Mouse (Mus musculus) kidney, adult 2 months (tissue): ENCODE results near the gene Ceacam19. TPM values are rescaled to one million over a fixed set of nuclear protein-coding genes. Genes with fewer than 3 reads are reported as not detected.

Source experiments
- DNase-seq: peaks from one replicate; pipeline ENCODE4 v3.0.0; 2021
- H3K27ac ChIP-seq: fragments of 200-500 bp; 2 replicates; pipeline ENCODE4 v1.5.1; 2012; ENCODE audit warnings: low read depth, low read length, control low read depth, inconsistent platforms; ENCODE audit not compliant: insufficient read depth
- H3K27me3 ChIP-seq: fragments of 200-500 bp; replicated peaks from 2 replicates; pipeline ENCODE4 v1.6.1; 2012; ENCODE audit warnings: mild to moderate bottlenecking, moderate library complexity, low read length, inconsistent platforms; ENCODE audit not compliant: control insufficient read depth, insufficient read depth
- H3K36me3 ChIP-seq: fragments of 200-500 bp; 2 replicates; pipeline ENCODE4 v1.6.1; 2012; ENCODE audit warnings: mild to moderate bottlenecking, moderate library complexity, low read length, inconsistent platforms; ENCODE audit not compliant: control insufficient read depth, insufficient read depth
- H3K4me1 ChIP-seq: fragments of 200-500 bp; 2 replicates; pipeline ENCODE4 v1.6.1; 2011; ENCODE audit warnings: low read length; ENCODE audit not compliant: control insufficient read depth, insufficient read depth
- H3K4me3 ChIP-seq: fragments of 200-500 bp; 2 replicates; pipeline ENCODE4 v1.5.1; 2011; ENCODE audit warnings: mild to moderate bottlenecking, low read depth, low read length, control low read depth; ENCODE audit not compliant: insufficient read depth
- CTCF ChIP-seq: fragments of 200-500 bp; conservative IDR thresholded peaks from 2 replicates; pipeline ENCODE4 v1.5.1; 2011; ENCODE audit warnings: low read depth, mild to moderate bottlenecking, control low read depth, low read length, moderate library complexity, mixed read lengths; ENCODE audit not compliant: insufficient read depth, insufficient read length
- POLR2A ChIP-seq: fragments of 200-500 bp; IDR thresholded peaks from one replicate; pipeline ENCODE4 v1.6.1; 2011; ENCODE audit warnings: low read depth, low read length, control low read depth
- WGBS: fragments of 180-500 bp; shearing (Covaris S2); methylation state at CpG from one replicate; pipeline ENCODE4 v1.1.7; 2018; 5-methylcytosine and 5-hydroxymethylcytosine counted together
- polyA plus RNA-seq: library from polyadenylated mRNA; depleted of rRNA; stranded (reverse); fragments of >200 nt; gene quantifications from 2 replicates; pipeline ENCODE4 v1.2.3, GENCODE M21; 2012

Gene Ceacam19
- polyA plus RNA-seq, 1 experiment, result 0.25 TPM

DNA sequence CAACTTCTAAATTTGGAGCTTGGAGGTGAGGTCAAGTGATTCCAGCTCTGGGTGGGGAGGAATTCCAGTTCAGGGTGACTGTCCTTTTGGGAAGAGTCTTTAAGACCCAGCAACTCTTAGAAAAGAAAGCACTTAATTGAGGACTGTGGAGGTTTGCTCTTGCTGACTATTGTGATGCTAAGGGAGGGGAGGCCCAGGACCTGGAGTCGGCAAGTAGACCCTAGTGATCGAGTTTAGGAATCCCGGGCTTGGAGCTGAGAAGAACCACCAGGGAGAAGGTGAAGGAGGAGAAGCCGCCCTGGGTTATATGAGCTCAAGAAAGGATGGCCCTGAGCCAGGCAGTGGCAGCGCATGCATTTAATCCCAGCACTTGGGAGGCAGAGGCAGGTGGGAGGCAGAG is 40.7 kb upstream of the Ceacam19 start:
- H3K4me1 ChIP-seq, result no peaks in the 10 kb centered on the region
- H3K27ac ChIP-seq, result peak overlapping the region; percentile 47; the same call in 1 of the 2 replicates

DNA sequence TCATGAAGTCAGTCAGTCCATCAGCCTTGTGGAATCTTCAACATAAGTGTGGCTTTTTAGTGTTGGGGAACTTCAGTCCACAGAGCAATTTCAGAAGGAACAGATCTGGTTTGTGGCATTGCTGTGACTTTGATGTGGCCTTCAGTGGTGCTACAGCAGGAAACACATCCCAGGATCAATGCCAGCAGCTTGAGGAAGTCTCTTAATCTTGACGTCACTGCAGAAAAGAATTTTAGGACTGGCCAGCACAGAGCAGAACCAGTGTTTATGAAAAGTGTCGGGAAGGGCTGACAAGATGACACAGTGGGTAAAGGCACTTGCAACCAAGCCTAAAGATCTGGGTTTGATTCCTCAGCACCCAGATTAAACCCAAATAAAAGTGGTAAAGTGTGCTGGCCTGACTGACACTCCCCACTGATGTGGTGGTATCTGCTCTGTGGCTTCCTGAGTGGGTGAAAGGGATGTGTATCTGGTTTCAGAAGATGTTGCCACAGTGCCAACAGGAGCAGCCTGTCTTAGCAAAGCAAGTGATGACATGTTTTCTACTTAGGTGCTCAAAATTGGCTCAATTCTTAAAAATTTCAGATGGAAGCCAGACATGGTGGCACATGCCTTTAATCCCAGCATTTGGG is 39.2 kb upstream of the Ceacam19 start:
- H3K4me1 ChIP-seq, result no peaks in the 10 kb centered on the region
- H3K36me3 ChIP-seq, result no peaks in the 10 kb centered on the region
- TF ChIP-seq CTCF (no peak), POLR2A (no peak)
- H3K27ac ChIP-seq, result peak overlapping the region; percentile 35; the same call in 1 of the 2 replicates
- no peaks in the 10 kb centered on the region for H3K27me3 ChIP-seq
- 49% methylated on average over 2 of the region's 2 CpGs for WGBS
- H3K4me3 ChIP-seq, result no peak overlapping the region
- DNase-seq, result peak; percentile 74

More for the DNA sequence above, 40.7 kb upstream of the Ceacam19 start:
- H3K36me3 ChIP-seq, result no peaks in the 10 kb centered on the region
- no peaks in the 10 kb centered on the region for H3K27me3 ChIP-seq
- DNase-seq, result peak; percentile 47
- no peak overlapping the region for H3K4me3 ChIP-seq
- TF ChIP-seq POLR2A, result no peak
- no peak for TF ChIP-seq CTCF
- WGBS, result 66% methylated on average over 5 of the region's 5 CpGs

DNA sequence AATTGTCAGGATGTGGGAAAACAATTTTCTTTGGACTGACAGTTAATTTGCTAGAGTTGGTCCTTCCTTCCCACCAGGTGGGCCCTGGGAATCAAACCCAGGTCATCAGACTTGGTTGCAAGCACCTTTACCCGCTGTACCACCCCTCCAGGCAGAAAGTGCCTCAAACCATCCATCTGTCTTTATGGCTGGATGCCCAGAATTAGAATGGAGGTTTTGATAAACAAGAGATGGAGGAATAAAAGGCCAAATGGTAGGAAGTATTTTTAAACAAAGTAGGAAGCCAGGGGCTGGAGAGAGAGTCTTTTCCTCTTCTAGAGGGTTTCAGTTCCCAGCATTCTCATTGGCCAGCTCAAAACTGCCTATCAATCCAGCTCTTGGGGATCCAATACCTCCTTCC is 37.6 kb upstream of the Ceacam19 start:
- TF ChIP-seq CTCF, result no peak
- TF ChIP-seq POLR2A, result no peak
- no peaks in the 10 kb centered on the region for H3K36me3 ChIP-seq
- H3K27ac ChIP-seq, result no peak overlapping the region
- H3K4me3 ChIP-seq, result no peak overlapping the region
- no peaks in the 10 kb centered on the region for H3K27me3 ChIP-seq
- 77% methylated on average over 1 of the region's 1 CpGs for WGBS
- DNase-seq, result no peak
- H3K4me1 ChIP-seq, result no peaks in the 10 kb centered on the region

DNA sequence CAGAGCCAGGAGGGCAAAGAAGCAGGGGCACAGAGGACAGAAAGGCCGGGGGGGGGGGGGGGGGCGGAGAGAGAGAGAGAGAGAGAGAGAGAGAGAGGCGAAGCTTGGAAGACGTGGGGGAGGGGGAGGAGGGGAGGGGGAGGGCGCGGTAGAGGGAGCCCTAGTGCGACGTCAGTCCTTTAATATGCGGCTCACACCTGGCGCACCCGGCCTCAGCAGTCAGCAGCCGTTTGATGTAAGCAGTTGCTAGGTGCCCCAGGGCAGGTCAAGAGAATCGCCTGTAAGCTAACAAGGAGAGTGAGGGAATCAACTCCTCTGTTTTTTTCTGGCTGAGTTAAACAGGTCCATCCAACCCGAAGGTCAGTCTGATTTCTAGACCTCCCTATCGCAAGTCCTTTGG is 36.0 kb upstream of the Ceacam19 start:
- DNase-seq, result peak; percentile 40
- TF ChIP-seq POLR2A (no peak), CTCF (no peak)
- H3K36me3 ChIP-seq, result no peaks in the 10 kb centered on the region
- WGBS, result 29% methylated on average over 11 of the region's 15 CpGs
- no peak overlapping the region for H3K27ac ChIP-seq
- no peaks in the 10 kb centered on the region for H3K27me3 ChIP-seq
- H3K4me3 ChIP-seq, result no peak overlapping the region
- no peaks in the 10 kb centered on the region for H3K4me1 ChIP-seq

DNA sequence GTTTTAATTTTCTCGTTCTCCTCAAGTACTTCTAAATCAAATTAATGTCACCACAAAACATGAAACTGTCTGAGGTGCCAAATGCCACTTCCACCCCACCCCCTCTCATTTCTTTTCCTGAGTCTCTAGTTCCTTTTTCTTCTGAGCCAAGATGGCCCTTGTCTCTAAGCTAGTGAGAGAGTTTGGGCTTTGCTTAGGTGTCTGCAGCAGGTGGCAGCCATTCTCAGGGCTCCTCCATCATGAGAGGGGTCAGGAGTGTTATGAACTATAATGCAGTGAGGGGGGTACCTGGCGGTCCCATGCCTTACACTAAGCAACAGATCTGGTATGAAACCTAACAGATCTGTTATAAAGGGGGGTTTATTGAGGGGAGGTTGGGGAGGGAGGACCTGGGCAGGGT is 35.6 kb upstream of the Ceacam19 start:
- Histone ChIP-seq H3K4me1 (no peaks in the 10 kb centered on the region), H3K27me3 (no peaks in the 10 kb centered on the region), H3K4me3 (no peak overlapping the region), H3K27ac (no peak overlapping the region), H3K36me3 (no peaks in the 10 kb centered on the region)
- WGBS, result 44% methylated on average over 2 of the region's 2 CpGs
- no peak for DNase-seq
- TF ChIP-seq POLR2A (no peak), CTCF (no peak)

DNA sequence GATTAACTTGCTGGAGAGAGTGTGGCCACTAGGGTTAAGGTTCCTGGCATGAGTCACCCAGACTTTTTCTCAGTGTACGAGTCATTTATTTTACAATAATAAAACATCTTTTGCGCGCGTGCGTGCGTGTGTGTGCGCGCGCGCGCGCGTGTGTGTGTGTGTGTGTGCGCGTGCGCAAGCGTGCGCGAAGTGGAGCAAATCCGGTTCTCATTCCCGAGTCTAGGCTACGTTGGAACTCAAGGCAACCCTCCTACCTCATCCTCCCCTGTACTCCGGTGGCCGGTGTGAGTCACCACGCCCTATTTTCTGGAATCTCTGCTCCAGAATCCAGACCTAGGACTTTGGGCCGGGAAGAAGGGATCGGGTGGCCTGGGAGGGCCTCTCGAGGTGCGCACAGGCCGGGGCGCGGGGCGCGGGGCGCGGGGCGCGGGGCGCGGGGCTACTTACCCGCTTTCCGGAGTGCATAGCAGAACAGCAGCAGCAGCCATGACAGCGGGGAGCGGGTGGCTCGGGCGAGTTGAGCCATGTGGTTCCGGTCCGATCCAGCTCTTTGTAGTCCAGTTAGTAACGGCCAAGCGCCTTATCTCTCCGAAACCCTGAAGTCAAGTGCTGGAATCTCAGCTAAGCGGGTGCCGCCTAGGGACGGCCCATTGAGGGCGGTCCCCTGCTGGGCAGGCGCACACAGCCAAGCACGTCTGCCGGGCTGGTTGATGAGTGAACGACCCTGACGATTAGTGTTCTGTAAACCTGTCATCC is 32.9 kb upstream of the Ceacam19 start, which contains the start of gene Pvr:
Gene Pvr (minus strand): TSS at position 655 of the 756 bp plus-strand sequence.
- peak within 1 kb of the TSS; percentile 69 for H3K27ac ChIP-seq
- no peaks in the 10 kb centered on the region for H3K36me3 ChIP-seq
- under 1% methylated on average over 60 of the region's 60 CpGs for WGBS
- TF ChIP-seq CTCF (0 out of 2 replicates have a peak, but pooled peaks have one; percentile 20), POLR2A (peak; percentile 71)
- DNase-seq, result peak; percentile 91
- H3K4me3 ChIP-seq, result peak within 1 kb of the TSS; percentile 84
- no peaks in the 10 kb centered on the region for H3K27me3 ChIP-seq
- no peaks in the 10 kb centered on the region for H3K4me1 ChIP-seq

DNA sequence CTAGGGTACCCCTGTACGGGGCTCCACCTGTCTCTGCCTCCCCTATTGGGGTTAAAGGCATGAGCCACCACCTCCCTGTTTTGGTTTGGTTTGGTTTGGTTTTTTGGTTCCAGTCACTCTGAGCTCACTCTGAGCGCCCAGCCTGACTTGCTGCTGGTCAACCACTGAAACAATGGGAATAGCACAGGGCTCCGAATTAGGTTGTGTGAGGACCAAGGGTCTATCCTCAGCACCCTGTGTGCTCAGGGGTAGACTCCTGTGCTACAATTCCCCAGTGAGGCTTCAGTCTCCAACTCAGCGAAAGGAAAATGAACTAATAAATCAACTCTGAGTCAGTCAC is 32.4 kb upstream of the Ceacam19 start:
- 26% methylated on average over 4 of the region's 4 CpGs for WGBS
- no peak for TF ChIP-seq CTCF
- TF ChIP-seq POLR2A, result no peak
- peak overlapping the region; percentile 7; the same call in 1 of the 2 replicates for H3K27ac ChIP-seq

More for the DNA sequence above, 32.4 kb upstream of the Ceacam19 start:
- Histone ChIP-seq H3K27me3 (no peaks in the 10 kb centered on the region), H3K4me3 (peak overlapping the region; percentile 84), H3K4me1 (no peaks in the 10 kb centered on the region), H3K36me3 (no peaks in the 10 kb centered on the region)
- DNase-seq, result no peak
